8 mouse cellular contexts compared by ENCODE assay signal in genomic region chr10:6694218-6694850, GRCm38 (mm10).
DNase-seq lines count a peak whose midpoint lies in the region; ATAC-seq and TF ChIP-seq lines count a peak whose summit lies in the region.

No protein-coding gene starts in this region.

- H3K4me2 ChIP-seq in midbrain, postnatal 0 days (ENCODE audit: low read depth, low read length, poor library complexity, severe bottlenecking), result peak overlapping the region; percentile 16

- no peak overlapping the region for H3K4me3 ChIP-seq in midbrain, postnatal 0 days (ENCODE audit: low read depth, low read length)

- no peaks in the 10 kb centered on the region for H3K4me1 ChIP-seq in midbrain, postnatal 0 days (ENCODE audit: insufficient read depth, low read length)

- no peaks in the 10 kb centered on the region for H3K9me3 ChIP-seq in midbrain, postnatal 0 days (ENCODE audit: low read length)

- H3K27ac ChIP-seq in midbrain, postnatal 0 days (ENCODE audit: low read depth, low read length), result no peak overlapping the region

- H3K9ac ChIP-seq in midbrain, postnatal 0 days (replicated peaks; ENCODE audit: low read length, poor library complexity, severe bottlenecking), result no peak overlapping the region

- intact Hi-C loops in left cerebral cortex, postnatal 10 days (cut with DNase I), result loop anchor here (5.0 to 10.0 kb wide), 2 partner anchors 657 to 840 kb away; no protein-coding TSS in a partner anchor

- H3K27me3 ChIP-seq in midbrain, postnatal 0 days (ENCODE audit: insufficient read depth, low read length), result no peaks in the 10 kb centered on the region

- peak; percentile 92 for TF ChIP-seq CTCF in midbrain, postnatal 0 days (IDR thresholded peaks at IDR 0.05)

- WGBS in midbrain, postnatal 0 days, result 45% methylated on average over 13 of the region's 13 CpGs

- ATAC-seq in midbrain, postnatal 0 days (ENCODE audit: low FRiP score), result peak; percentile 77; the same call in 1 of the 2 replicates

- DNase-seq in thymus, postnatal 0 days (ENCODE audit: low spot score), result peak; percentile 22
- no peak for DNase-seq in thymus, postnatal 10 days (ENCODE audit: low spot score in 2 of 2)
- DNase-seq in cerebellum, postnatal 36 days, result peak; percentile 40 to 64
- peak; percentile 40 to 68 for DNase-seq in frontal cortex, postnatal 36 days (ENCODE audit: low spot score in 2 of 2)
- peak; percentile 24 for DNase-seq in hindlimb bud, embryonic 11.5 days (ENCODE audit: extremely low spot score, low read depth, low spot score)
- peak; percentile 22 to 59 for DNase-seq in left cerebral cortex, postnatal 10 days (ENCODE audit: extremely low spot score in 1 of 2, low spot score in 2 of 2)
- DNase-seq in midbrain, postnatal 0 days (ENCODE audit: low spot score), result peak; percentile 84
- DNase-seq in urinary bladder, postnatal 4 days (ENCODE audit: low spot score in 2 of 2), result peak; percentile 19 to 63

- H3K36me3 ChIP-seq in midbrain, postnatal 0 days (ENCODE audit: insufficient read depth, low read length), result no peaks in the 10 kb centered on the region

Comparison
In these comparisons a context has a peak if more than half of its experiments do, and no peak if none do; other contexts are left out.
1. DNase-seq: peak in thymus, postnatal 0 days (single experiment), cerebellum, postnatal 36 days (2 of 2), frontal cortex, postnatal 36 days (2 of 2), hindlimb bud, embryonic 11.5 days (single experiment), left cerebral cortex, postnatal 10 days (2 of 2), midbrain, postnatal 0 days (single experiment) and urinary bladder, postnatal 4 days (2 of 2); none in thymus, postnatal 10 days (0 of 2).